Mouse (Mus musculus): ENCODE data around the gene Morf4l1.

The Morf4l1 gene

GRCm38 (mm10) chr9:90114567-90115307 is at the start of gene Morf4l1:
Gene Morf4l1 (minus strand): TSS chr9:90114774.
- DNase-seq: peak; percentile 98

GRCm38 (mm10) chr9:90163749-90164095 is 49.1 kb upstream of the Morf4l1 start:
- DNase-seq: peak; percentile 17

GRCm38 (mm10) chr9:90162926-90163748 is 48.6 kb upstream of the Morf4l1 start, which contains the start of gene Adamts7:
Gene Adamts7 (plus strand): TSS chr9:90163069.
- DNase-seq: peak; percentile 52

GRCm38 (mm10) chr9:90162243-90162925 is 47.8 kb upstream of the Morf4l1 start:
- DNase-seq: peak; percentile 68

GRCm38 (mm10) chr9:90146869-90147268 is 32.3 kb upstream of the Morf4l1 start:
- DNase-seq: no peak

GRCm38 (mm10) chr9:90145788-90146187 is 31.2 kb upstream of the Morf4l1 start:
- DNase-seq: peak; percentile 18

- DNase-seq: no peak
Measured at GRCm38 (mm10) chr9:90136678-90136965, 22.0 kb upstream of the Morf4l1 start.

GRCm38 (mm10) chr9:90135963-90136677 is 21.5 kb upstream of the Morf4l1 start:
- DNase-seq: peak; percentile 44

GRCm38 (mm10) chr9:90135466-90135865 is 20.9 kb upstream of the Morf4l1 start:
- no peak for DNase-seq

GRCm38 (mm10) chr9:90133562-90134355 is 19.2 kb upstream of the Morf4l1 start:
- DNase-seq: no peak

- DNase-seq: no peak
Measured at GRCm38 (mm10) chr9:90128636-90129201, 14.1 kb upstream of the Morf4l1 start.

- DNase-seq: no peak
Measured at GRCm38 (mm10) chr9:90127146-90127545, 12.6 kb upstream of the Morf4l1 start.

GRCm38 (mm10) chr9:90126260-90127010 is 11.9 kb upstream of the Morf4l1 start:
- peak; percentile 96 for DNase-seq

- peak; percentile 25 for DNase-seq
Measured at GRCm38 (mm10) chr9:90125416-90126099, 11.0 kb upstream of the Morf4l1 start.

GRCm38 (mm10) chr9:90124873-90125245 is 10.3 kb upstream of the Morf4l1 start:
- peak; percentile 63 for DNase-seq

GRCm38 (mm10) chr9:90124156-90124872 is 9.7 kb upstream of the Morf4l1 start:
- peak; percentile 22 for DNase-seq

- no peak for DNase-seq
Measured at GRCm38 (mm10) chr9:90122246-90122740, 7.7 kb upstream of the Morf4l1 start.

- DNase-seq: no peak
Measured at GRCm38 (mm10) chr9:90117234-90117633, 2.7 kb upstream of the Morf4l1 start.

- DNase-seq: no peak
Measured at GRCm38 (mm10) chr9:90115308-90115700, 730 bp upstream of the Morf4l1 start.

Data from lung, postnatal 36 days (tissue).